Mouse (Mus musculus): Measurements from ENCODE around the gene Golph3l.

DNA sequence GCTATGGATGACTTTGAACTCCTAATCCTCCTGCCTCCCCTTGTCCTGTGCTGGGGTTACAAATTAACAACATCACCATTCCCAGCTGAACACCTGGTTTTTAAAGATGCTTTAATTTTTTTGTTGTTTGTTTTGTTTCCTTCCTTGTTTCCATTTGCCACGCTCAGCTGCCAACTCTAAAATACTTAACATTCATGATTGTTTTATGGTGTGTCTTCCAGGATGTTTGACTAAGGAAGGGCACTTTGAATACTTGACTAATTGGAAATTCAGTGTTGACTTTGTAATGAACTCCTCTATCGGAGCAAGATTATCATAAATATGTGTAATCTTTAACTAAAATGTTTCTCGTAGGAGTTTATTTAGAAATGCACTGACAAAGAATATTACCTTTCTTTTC, 12.6 kb downstream of the Golph3l start:
- no peak for TF ChIP-seq CTCF (IDR thresholded peaks at IDR 0.05; ENCODE audit: low read depth)
- TF ChIP-seq EP300 (optimal IDR thresholded peaks at IDR 0.05): no peak

All from stomach, postnatal 0 days (tissue).